Mouse (Mus musculus): Measurements from ENCODE around the gene Zfp207.

DNA sequence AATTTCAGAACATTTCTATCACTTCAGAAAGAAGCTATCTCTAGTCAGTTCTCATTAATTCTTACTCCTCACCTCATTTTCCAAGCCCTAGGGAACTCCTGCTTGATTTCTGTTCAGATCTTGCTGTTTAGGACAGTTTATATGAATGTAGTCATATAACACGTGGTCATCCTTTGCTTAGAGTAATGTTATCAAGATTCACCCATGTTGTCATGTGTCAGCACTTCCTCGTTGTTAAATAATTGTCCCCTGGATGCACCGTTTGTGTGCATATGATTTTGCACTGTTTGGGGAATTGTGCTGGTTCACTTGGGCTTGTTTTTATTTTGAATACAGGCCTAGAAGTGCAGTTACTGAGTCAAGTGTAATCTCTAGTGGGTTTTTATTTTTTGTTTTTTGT, 69.2 kb downstream of the Zfp207 start:
- no peak for TF ChIP-seq CTCF (IDR thresholded peaks at IDR 0.05; ENCODE audit: low read depth)
- no peak for TF ChIP-seq EP300 (IDR thresholded peaks at IDR 0.05; ENCODE audit: low read depth)
